Mouse (Mus musculus) megakaryocyte-erythroid progenitor cell, adult 5-6 weeks (primary cell): ENCODE measurements around the gene Hsph1. TPM values are rescaled to one million over a fixed set of nuclear protein-coding genes. Genes with fewer than 3 reads are reported as not detected.

Experiments
- total RNA-seq, 2 experiments: library from RNA; stranded (forward) in 1 of 2; stranded (reverse) in 1 of 2; fragments of 200-1000, 215-1000 nt in 1 of 2; fragments of >200 nt in 1 of 2; fragmentation: Nextera tagmentation in 1 of 2; gene quantifications; 2 replicates each; pipeline ENCODE4 v1.2.3; 2014 to 2017

Hsph1 gene
- total RNA-seq, 2 experiments from 2014 or later: 104 to 136 TPM

Other genes with a start within 250 kb of the Hsph1 start
- gene Medag, start 224.6 kb downstream of the Hsph1 start, total RNA-seq (2014; fragmentation: Nextera tagmentation): not detected in 2 replicates
- gene Medag, start 224.6 kb downstream of the Hsph1 start, total RNA-seq (2017): not detected in 2 replicates
- not detected in 2 replicates for gene Tex26, start 196.7 kb downstream of the Hsph1 start, total RNA-seq (2014; fragmentation: Nextera tagmentation)
- not detected in 2 replicates for gene Tex26, start 196.7 kb downstream of the Hsph1 start, total RNA-seq (2017)
- gene Wdr95, start 107.7 kb downstream of the Hsph1 start, total RNA-seq (2014; fragmentation: Nextera tagmentation): 0.15 TPM in 1 of 2 replicates, not detected in the other
- gene Wdr95, start 107.7 kb downstream of the Hsph1 start, total RNA-seq (2017): not detected in 2 replicates
- 24.9 and 33.7 TPM in 2 replicates for gene B3glct, start 41.9 kb upstream of the Hsph1 start, total RNA-seq (2014; fragmentation: Nextera tagmentation)
- 13.9 and 29.8 TPM in 2 replicates for gene B3glct, start 41.9 kb upstream of the Hsph1 start, total RNA-seq (2017)